Mouse (Mus musculus) cerebellum, adult 2 months (tissue): ENCODE data around the gene Mad1l1. TPM values are rescaled to one million over a fixed set of nuclear protein-coding genes. Genes with fewer than 3 reads are reported as not detected.
A peak's percentile ranks its signal among the peaks of the same experiment; 100 is the strongest.

Experiments
- DNase-seq, 2 experiments: peaks; one replicate each; pipeline ENCODE4 v3.0.0; 2021
- H3K27ac ChIP-seq: fragments of 200-500 bp; 2 replicates; pipeline ENCODE4 v1.5.1; 2012; ENCODE audit warnings: low read length, control low read depth, inconsistent platforms; ENCODE audit not compliant: insufficient read depth
- H3K27me3 ChIP-seq: fragments of 200-500 bp; 2 replicates; pipeline ENCODE4 v1.6.1; 2012; ENCODE audit warnings: inconsistent platforms, mild to moderate bottlenecking, low read length, moderate library complexity; ENCODE audit not compliant: control insufficient read depth, insufficient read depth
- H3K4me1 ChIP-seq: fragments of 200-500 bp; 2 replicates; pipeline ENCODE4 v1.6.1; 2011; ENCODE audit warnings: low read length; ENCODE audit not compliant: control insufficient read depth, insufficient read depth
- H3K4me3 ChIP-seq: fragments of 200-500 bp; replicated peaks from 2 replicates; pipeline ENCODE3; 2011; ENCODE audit warnings: mild to moderate bottlenecking, low read depth, low read length, control low read depth; ENCODE audit not compliant: insufficient read depth
- CTCF ChIP-seq: fragments of 200-500 bp; IDR thresholded peaks from 2 replicates; pipeline ENCODE4 v1.5.1; 2011; ENCODE audit warnings: low read depth, mild to moderate bottlenecking, control low read depth, low read length, moderate library complexity, borderline replicate concordance; ENCODE audit not compliant: insufficient read depth
- POLR2A ChIP-seq: fragments of 200-500 bp; IDR thresholded peaks from 2 replicates; pipeline ENCODE4 v1.6.1; 2011; ENCODE audit warnings: low read length, control low read depth, borderline replicate concordance; ENCODE audit not compliant: insufficient read depth
- WGBS: fragments of 180-500 bp; shearing (Covaris S2); methylation state at CpG from one replicate; pipeline ENCODE4 v1.1.7; 2018; 5-methylcytosine and 5-hydroxymethylcytosine counted together
- polyA plus RNA-seq: library from polyadenylated mRNA; depleted of rRNA; stranded (reverse); fragments of >200 nt; gene quantifications from 2 replicates; pipeline ENCODE4 v1.2.3, GENCODE M21; 2012

The Mad1l1 gene
- polyA plus RNA-seq, 1 experiment: 25.3 TPM

- H3K27me3 ChIP-seq: peaks cover 1% of the 10 kb centered on the region
- TF ChIP-seq CTCF: no peak
- TF ChIP-seq POLR2A: no peak
- no peak for DNase-seq
- no peak overlapping the region for H3K4me3 ChIP-seq
- WGBS: 46% methylated on average over 18 of the region's 18 CpGs
- H3K4me1 ChIP-seq: no peaks in the 10 kb centered on the region
- H3K27ac ChIP-seq: no peak overlapping the region
These were observed 336.1 kb downstream of the Mad1l1 start for GRCm38 (mm10) chr5:139985073-139985746.

- no peak for DNase-seq
- Histone ChIP-seq H3K4me1 (no peaks in the 10 kb centered on the region), H3K27me3 (no peaks in the 10 kb centered on the region; the same call in 1 of the 2 replicates), H3K27ac (no peak overlapping the region), H3K4me3 (no peak overlapping the region)
- WGBS: 86% methylated on average over 1 of the region's 1 CpGs
- TF ChIP-seq POLR2A (no peak), CTCF (no peak)
These were observed 339.4 kb downstream of the Mad1l1 start for GRCm38 (mm10) chr5:139981976-139982375.

- 62% methylated on average over 9 of the region's 9 CpGs for WGBS
These were observed 342.0 kb downstream of the Mad1l1 start for GRCm38 (mm10) chr5:139979371-139979770.

GRCm38 (mm10) chr5:139978525-139979276 is 342.7 kb downstream of the Mad1l1 start:
- H3K27ac ChIP-seq: no peak overlapping the region
- DNase-seq: no peak
- WGBS: 8% methylated on average over 13 of the region's 13 CpGs
- no peaks in the 10 kb centered on the region; the same call in 1 of the 2 replicates for H3K27me3 ChIP-seq
- H3K4me3 ChIP-seq: no peak overlapping the region
- no peaks in the 10 kb centered on the region for H3K4me1 ChIP-seq
- no peak for TF ChIP-seq CTCF
- TF ChIP-seq POLR2A: no peak

More at GRCm38 (mm10) chr5:139979371-139979770, 342.0 kb downstream of the Mad1l1 start:
- H3K4me1 ChIP-seq: no peaks in the 10 kb centered on the region
- H3K4me3 ChIP-seq: no peak overlapping the region
- no peaks in the 10 kb centered on the region; the same call in 1 of the 2 replicates for H3K27me3 ChIP-seq
- TF ChIP-seq POLR2A: no peak
- no peak for TF ChIP-seq CTCF
- H3K27ac ChIP-seq: no peak overlapping the region
- DNase-seq: no peak

GRCm38 (mm10) chr5:139977476-139977875 is 343.9 kb downstream of the Mad1l1 start:
- 29% methylated on average over 8 of the region's 8 CpGs for WGBS
- H3K27me3 ChIP-seq: no peaks in the 10 kb centered on the region; the same call in 1 of the 2 replicates
- H3K4me3 ChIP-seq: no peak overlapping the region
- no peak for DNase-seq
- no peaks in the 10 kb centered on the region for H3K4me1 ChIP-seq
- no peak overlapping the region for H3K27ac ChIP-seq
- TF ChIP-seq POLR2A (no peak), CTCF (no peak)

GRCm38 (mm10) chr5:139976584-139976983 is 344.8 kb downstream of the Mad1l1 start:
- no peak for DNase-seq
- no peak overlapping the region for H3K27ac ChIP-seq
- TF ChIP-seq CTCF: no peak
- H3K4me3 ChIP-seq: no peak overlapping the region
- H3K27me3 ChIP-seq: no peaks in the 10 kb centered on the region; the same call in 1 of the 2 replicates
- no peaks in the 10 kb centered on the region for H3K4me1 ChIP-seq
- WGBS: 80% methylated on average over 4 of the region's 4 CpGs

GRCm38 (mm10) chr5:139970186-139970631 is 351.1 kb downstream of the Mad1l1 start:
- WGBS: 32% methylated on average over 12 of the region's 12 CpGs
- Histone ChIP-seq H3K27ac (no peak overlapping the region), H3K4me3 (no peak overlapping the region), H3K27me3 (no peaks in the 10 kb centered on the region), H3K4me1 (0 out of 2 replicates have a peak, but pooled peaks cover 2% of the 10 kb centered on the region)
- TF ChIP-seq POLR2A (no peak), CTCF (peak; percentile 39; the same call in 1 of the 2 replicates)
- DNase-seq: peak; percentile 25 to 41
